Mouse (Mus musculus) C2C12 (cell line): Measurements from ENCODE around the gene Gnpat.

Experiments used
- CEBPB ChIP-seq: IDR thresholded peaks from one replicate; pipeline ENCODE4 v1.6.1; 2011; ENCODE audit warnings: low read depth, mild to moderate bottlenecking, control low read depth, moderate library complexity
- CTCF ChIP-seq: IDR thresholded peaks from one replicate; pipeline ENCODE4 v1.5.1; 2011; ENCODE audit not compliant: control insufficient read depth, insufficient read depth, insufficient read length
- MAX ChIP-seq: IDR thresholded peaks from one replicate; pipeline ENCODE4 v1.6.1; 2011; ENCODE audit warnings: mild to moderate bottlenecking, control low read depth
- USF1 ChIP-seq: IDR thresholded peaks from one replicate; pipeline ENCODE4 v1.6.1; 2011; ENCODE audit warnings: low read depth, mild to moderate bottlenecking, control low read depth, moderate library complexity

GRCm38 (mm10) chr8:124866669-124867068 lies 3.8 kb downstream of the Gnpat start:
- TF ChIP-seq CTCF (no peak), CEBPB (no peak), USF1 (no peak), MAX (no peak)
